In the genomic region with DNA sequence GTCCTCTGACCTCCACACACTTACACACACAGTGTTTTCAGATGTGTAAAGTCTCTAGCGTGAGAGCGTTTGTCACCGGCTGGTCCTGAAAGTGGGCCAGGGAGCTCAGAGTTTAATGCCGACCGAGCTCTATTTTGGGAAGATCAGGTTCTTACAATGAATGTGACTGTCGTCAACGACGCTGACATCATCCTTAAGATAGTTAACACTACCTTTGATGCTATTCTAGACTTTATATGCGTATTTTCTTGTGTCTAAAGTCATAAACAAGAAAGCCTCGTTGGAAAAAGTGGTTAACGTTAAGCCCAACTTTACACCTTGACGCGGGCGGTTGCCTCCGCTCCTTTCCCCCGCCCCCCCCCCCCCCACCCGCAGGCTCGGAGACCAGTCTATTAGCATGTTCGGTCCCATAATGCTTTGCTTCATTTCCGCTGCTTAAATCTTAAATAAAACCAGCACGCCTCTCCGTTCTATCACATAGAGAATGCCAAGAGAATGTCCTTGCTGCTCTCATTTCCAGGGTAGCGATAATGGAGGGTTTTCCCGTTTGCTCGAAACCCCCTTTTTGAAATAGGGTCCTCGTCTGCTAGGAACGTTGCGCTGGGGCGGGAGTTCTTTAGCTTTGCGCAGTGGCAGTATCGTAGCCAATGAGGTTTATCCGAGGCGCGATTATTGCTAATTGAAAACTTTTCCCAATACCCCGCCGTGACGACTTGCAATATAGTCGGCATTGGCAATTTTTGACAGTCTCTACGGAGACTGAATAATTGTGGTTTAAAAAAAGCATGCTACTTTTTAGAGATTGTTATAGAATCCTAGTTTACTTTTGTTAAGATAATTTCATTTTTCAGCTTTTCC, we compare ENCODE assay signal across 8 mouse cellular contexts. TPM values are rescaled to one million over a fixed set of nuclear protein-coding genes. Genes with fewer than 3 reads are reported as not detected.
A peak's percentile ranks its signal among the peaks of the same experiment; 100 is the strongest.
DNase-seq lines count a peak whose midpoint lies in the region; ATAC-seq and TF ChIP-seq lines count a peak whose summit lies in the region.

No protein-coding gene starts in this region.

- ATAC-seq in erythroid progenitor cell, adult 5-6 weeks (replicated peaks; ENCODE audit: low FRiP score, poor library complexity, severe bottlenecking) = peak; percentile 64
- peak; percentile 64 for ATAC-seq in heart, embryonic 15.5 days (replicated peaks; ENCODE audit: insufficient number of reproducible peaks, insufficient read depth, low FRiP score, low read depth)
- peak; percentile 77 for ATAC-seq in liver, embryonic 14.5 days (ENCODE audit: insufficient read depth)
- ATAC-seq in neural tube, embryonic 12.5 days (ENCODE audit: low FRiP score, low read depth) = peak; percentile 74

- peaks cover 43% of the 10 kb centered on the region for H3K4me1 ChIP-seq in heart, embryonic 15.5 days (replicated peaks)
- H3K4me1 ChIP-seq in liver, embryonic 14.5 days (replicated peaks; ENCODE audit: control insufficient read depth in 2 of 2, insufficient read depth in 2 of 2, low read length in 1 of 2) = peaks cover 14 to 26% of the 10 kb centered on the region in 2 experiments
- peaks cover 16% of the 10 kb centered on the region for H3K4me1 ChIP-seq in neural tube, embryonic 12.5 days
- H3K4me1 ChIP-seq in testis, adult 2 months (ENCODE audit: control insufficient read depth, insufficient read depth, low read length) = peaks cover 17% of the 10 kb centered on the region

- TF ChIP-seq EP300 in liver, embryonic 14.5 days (IDR thresholded peaks at IDR 0.05; ENCODE audit: low read depth) = peak; percentile 79

- peak; percentile 89 for DNase-seq in CD4-positive, CD25-positive, alpha-beta regulatory T cell, adult 2 months (ENCODE audit: low read depth, low spot score)
- peak; percentile 88 for DNase-seq in brain, adult 2 months (ENCODE audit: low read depth, low spot score)
- peak; percentile 85 for DNase-seq in kidney, postnatal 14 days
- DNase-seq in liver, embryonic 14.5 days (ENCODE audit: low read depth in 3 of 3, low spot score in 3 of 3) = peak; percentile 76 to 82 (median 77)

- H3K27me3 ChIP-seq in heart, embryonic 15.5 days = no peaks in the 10 kb centered on the region
- no peaks in the 10 kb centered on the region for H3K27me3 ChIP-seq in liver, embryonic 14.5 days (ENCODE audit: control insufficient read depth, insufficient read depth, low read length)
- H3K27me3 ChIP-seq in neural tube, embryonic 12.5 days (replicated peaks) = no peaks in the 10 kb centered on the region
- no peaks in the 10 kb centered on the region for H3K27me3 ChIP-seq in testis, adult 2 months (ENCODE audit: control insufficient read depth, insufficient read depth, low read length)

- no peaks in the 10 kb centered on the region for H3K9me3 ChIP-seq in heart, embryonic 15.5 days (replicated peaks)
- H3K9me3 ChIP-seq in liver, embryonic 14.5 days (ENCODE audit: control insufficient read depth, low read length) = no peaks in the 10 kb centered on the region
- no peaks in the 10 kb centered on the region for H3K9me3 ChIP-seq in neural tube, embryonic 12.5 days

- peak; percentile 99 for TF ChIP-seq POLR2A in testis, adult 2 months (IDR thresholded peaks at IDR 0.05; ENCODE audit: control insufficient read depth, low read depth, low read length)

- H3K9ac ChIP-seq in heart, embryonic 15.5 days = peak overlapping the region; percentile 92
- H3K9ac ChIP-seq in liver, embryonic 14.5 days (replicated peaks) = peak overlapping the region; percentile 85
- peak overlapping the region; percentile 80 for H3K9ac ChIP-seq in neural tube, embryonic 12.5 days

- peak overlapping the region; percentile 72 for H3K4me2 ChIP-seq in heart, embryonic 15.5 days
- peak overlapping the region; percentile 78 for H3K4me2 ChIP-seq in liver, embryonic 14.5 days (ENCODE audit: low read depth)
- peak overlapping the region; percentile 67 for H3K4me2 ChIP-seq in neural tube, embryonic 12.5 days (replicated peaks)

- H3K27ac ChIP-seq in heart, embryonic 15.5 days = peak overlapping the region; percentile 100
- H3K27ac ChIP-seq in liver, embryonic 14.5 days = peak overlapping the region; percentile 99
- H3K27ac ChIP-seq in neural tube, embryonic 12.5 days = peak overlapping the region; percentile 100
- H3K27ac ChIP-seq in testis, adult 2 months (ENCODE audit: control insufficient read depth, insufficient read depth, low read depth, low read length) = peak overlapping the region; percentile 100

- WGBS in heart, embryonic 15.5 days = under 1% methylated on average over 39 of the region's 39 CpGs
- under 1% methylated on average over 39 of the region's 39 CpGs for WGBS in liver, embryonic 14.5 days (ENCODE audit: insufficient replicate concordance)
- under 1% methylated on average over 39 of the region's 39 CpGs for WGBS in neural tube, embryonic 12.5 days

- peak overlapping the region; percentile 50 for H3K4me3 ChIP-seq in heart, embryonic 15.5 days
- H3K4me3 ChIP-seq in liver, embryonic 14.5 days (ENCODE audit: insufficient read depth in 1 of 2, low read depth in 2 of 2, low read length in 2 of 2) = peak overlapping the region; percentile 40 to 46
- peak overlapping the region; percentile 35 for H3K4me3 ChIP-seq in neural tube, embryonic 12.5 days
- peak overlapping the region; percentile 91 for H3K4me3 ChIP-seq in testis, adult 2 months (ENCODE audit: control insufficient read depth, low read depth, low read length)

- no peaks in the 10 kb centered on the region for H3K36me3 ChIP-seq in heart, embryonic 15.5 days
- H3K36me3 ChIP-seq in liver, embryonic 14.5 days (replicated peaks; ENCODE audit: control insufficient read depth, insufficient read depth, low read depth) = no peaks in the 10 kb centered on the region
- no peaks in the 10 kb centered on the region for H3K36me3 ChIP-seq in neural tube, embryonic 12.5 days
- H3K36me3 ChIP-seq in testis, adult 2 months (ENCODE audit: control insufficient read depth, insufficient read depth, low read length) = no peaks in the 10 kb centered on the region

- no peak for TF ChIP-seq CTCF in liver, embryonic 14.5 days (IDR thresholded peaks at IDR 0.05; ENCODE audit: low read depth)
- TF ChIP-seq CTCF in testis, adult 2 months (IDR thresholded peaks at IDR 0.05; ENCODE audit: control insufficient read depth, insufficient read depth, insufficient replicate concordance, low read depth, low read length) = no peak

RNA-seq across cellular contexts. Expression of a gene that starts 4.5 kb away (rescaled TPM):
- total RNA-seq in erythroid progenitor cell, adult 5-6 weeks (2015; ENCODE audit: low replicate concordance) = 1.8 TPM in 1 of 2 replicates, not detected in the other
- 3.3 TPM in 1 of 2 replicates, not detected in the other for total RNA-seq in erythroid progenitor cell, adult 5-6 weeks (2017; ENCODE audit: low replicate concordance)
- polyA plus RNA-seq in heart, embryonic 15.5 days (2015; fragmentation: Nextera tagmentation; extraction: Ambion mirVana) = 20.9 TPM in 2 replicates
- 8.4 and 9.4 TPM in 2 replicates for polyA plus RNA-seq in liver, embryonic 14.5 days (2012; rRNA removed)
- 2.8 and 3.9 TPM in 2 replicates for polyA plus RNA-seq in liver, embryonic 14.5 days (2014; fragmentation: Nextera tagmentation; extraction: Ambion mirVana)
- 23.8 and 24.9 TPM in 2 replicates for polyA plus RNA-seq in neural tube, embryonic 12.5 days (2016; fragmentation: Nextera tagmentation; extraction: Ambion mirVana)
- 34.6 and 38.4 TPM in 2 replicates for polyA plus RNA-seq in testis, adult 2 months (2012; rRNA removed)

RNA-seq across cellular contexts. Expression of a gene that starts 17.4 kb away (rescaled TPM):
- total RNA-seq in erythroid progenitor cell, adult 5-6 weeks (2015; ENCODE audit: low replicate concordance) = 18.9 and 24.5 TPM in 2 replicates
- total RNA-seq in erythroid progenitor cell, adult 5-6 weeks (2017; ENCODE audit: low replicate concordance) = 11.1 and 21.2 TPM in 2 replicates
- polyA plus RNA-seq in heart, embryonic 15.5 days (2015; fragmentation: Nextera tagmentation; extraction: Ambion mirVana) = 33.5 and 46.2 TPM in 2 replicates
- polyA plus RNA-seq in liver, embryonic 14.5 days (2012; rRNA removed) = 12.9 and 13.7 TPM in 2 replicates
- polyA plus RNA-seq in liver, embryonic 14.5 days (2014; fragmentation: Nextera tagmentation; extraction: Ambion mirVana) = 4.8 and 5.6 TPM in 2 replicates
- polyA plus RNA-seq in neural tube, embryonic 12.5 days (2016; fragmentation: Nextera tagmentation; extraction: Ambion mirVana) = 29.4 and 33.5 TPM in 2 replicates
- 81.6 and 82.6 TPM in 2 replicates for polyA plus RNA-seq in testis, adult 2 months (2012; rRNA removed)

RNA-seq across cellular contexts. Expression of a gene that starts 23.0 kb away (rescaled TPM):
- total RNA-seq in erythroid progenitor cell, adult 5-6 weeks (2015; ENCODE audit: low replicate concordance) = not detected in 2 replicates
- not detected in 2 replicates for total RNA-seq in erythroid progenitor cell, adult 5-6 weeks (2017; ENCODE audit: low replicate concordance)
- 0.32 and 0.52 TPM in 2 replicates for polyA plus RNA-seq in heart, embryonic 15.5 days (2015; fragmentation: Nextera tagmentation; extraction: Ambion mirVana)
- polyA plus RNA-seq in liver, embryonic 14.5 days (2012; rRNA removed) = not detected in 2 replicates
- not detected in 2 replicates for polyA plus RNA-seq in liver, embryonic 14.5 days (2014; fragmentation: Nextera tagmentation; extraction: Ambion mirVana)
- not detected in 2 replicates for polyA plus RNA-seq in neural tube, embryonic 12.5 days (2016; fragmentation: Nextera tagmentation; extraction: Ambion mirVana)
- 0.64 and 0.87 TPM in 2 replicates for polyA plus RNA-seq in testis, adult 2 months (2012; rRNA removed)

RNA-seq across cellular contexts. Expression of a gene that starts 59.7 kb away (rescaled TPM):
- total RNA-seq in erythroid progenitor cell, adult 5-6 weeks (2015; ENCODE audit: low replicate concordance) = not detected in 2 replicates
- total RNA-seq in erythroid progenitor cell, adult 5-6 weeks (2017; ENCODE audit: low replicate concordance) = not detected in 2 replicates
- polyA plus RNA-seq in heart, embryonic 15.5 days (2015; fragmentation: Nextera tagmentation; extraction: Ambion mirVana) = 2.0 and 3.5 TPM in 2 replicates
- polyA plus RNA-seq in liver, embryonic 14.5 days (2012; rRNA removed) = 0.95 and 1.2 TPM in 2 replicates
- polyA plus RNA-seq in liver, embryonic 14.5 days (2014; fragmentation: Nextera tagmentation; extraction: Ambion mirVana) = 0.37 and 0.59 TPM in 2 replicates
- 122 and 129 TPM in 2 replicates for polyA plus RNA-seq in neural tube, embryonic 12.5 days (2016; fragmentation: Nextera tagmentation; extraction: Ambion mirVana)
- 61.9 and 63.9 TPM in 2 replicates for polyA plus RNA-seq in testis, adult 2 months (2012; rRNA removed)

Comparison
In these comparisons a context has a peak if more than half of its experiments do, and no peak if none do; other contexts are left out.
1. Peak in every context shown above with its lines: DNase-seq, ATAC-seq, H3K4me3 ChIP-seq and H3K27ac ChIP-seq.
2. H3K4me3 ChIP-seq: peak in every context shown above with its lines; median percentile 91 in testis, adult 2 months; 50 in heart, embryonic 15.5 days; 43 in liver, embryonic 14.5 days; 35 in neural tube, embryonic 12.5 days.